Mouse (Mus musculus): ENCODE results near the gene Eif3f.

DNA sequence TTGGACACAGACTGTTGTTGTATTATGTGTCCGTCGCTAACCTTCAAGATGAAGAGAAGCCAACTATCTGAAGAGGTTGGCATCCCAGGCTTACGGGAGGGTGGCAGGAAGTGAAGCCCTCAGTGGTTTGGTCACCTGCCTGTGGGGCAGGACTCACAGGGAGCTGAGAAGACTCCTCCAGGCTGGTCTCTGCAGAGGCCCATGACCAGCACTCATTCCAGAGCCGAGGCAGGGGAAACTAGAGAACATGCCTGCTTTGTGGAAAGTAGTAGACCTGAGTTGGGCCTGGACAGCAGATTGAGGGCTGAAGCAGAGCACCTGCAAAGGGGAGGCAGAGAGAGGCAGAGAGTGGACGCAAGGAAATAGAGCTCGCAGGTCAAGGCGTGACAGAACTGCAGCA, 1.2 kb downstream of the Eif3f start:
- TF ChIP-seq GATA1 (IDR thresholded peaks at IDR 0.05; ENCODE audit: borderline replicate concordance, low read length) (no peak), FLI1 (IDR thresholded peaks at IDR 0.05; ENCODE audit: low read length) (no peak)
